Mouse (Mus musculus): ENCODE results near the gene Ubr2. TPM values are rescaled to one million over a fixed set of nuclear protein-coding genes. Genes with fewer than 3 reads are reported as not detected.

The Ubr2 gene
- polyA plus RNA-seq (2014; fragmentation: Nextera tagmentation; extraction: Ambion mirVana), result 23.0 and 25.1 TPM in 2 replicates

GRCm38 (mm10) chr17:47009898-47010721 lies at the start of gene Ubr2:
Ubr2 (minus strand) TSS chr17:47010556.
- peak; percentile 97 for ATAC-seq (ENCODE audit: low read depth)

GRCm38 (mm10) chr17:47059836-47060360 lies 49.5 kb upstream of the Ubr2 start:
- ATAC-seq (ENCODE audit: low read depth), result no peak
- Histone ChIP-seq H3K27me3 (ENCODE audit: control insufficient read depth, insufficient read depth, low read length) (no peaks in the 10 kb centered on the region), H3K4me1 (ENCODE audit: control insufficient read depth, insufficient read depth, low read length) (no peaks in the 10 kb centered on the region), H3K9me3 (ENCODE audit: control insufficient read depth, low read length) (peaks cover 3% of the 10 kb centered on the region; the same call in 1 of the 2 replicates), H3K36me3 (ENCODE audit: control insufficient read depth, insufficient read depth, low read length) (no peaks in the 10 kb centered on the region), H3K9ac (replicated peaks; ENCODE audit: low read depth, low read length) (no peak overlapping the region), H3K4me2 (ENCODE audit: low read depth, low read length) (no peak overlapping the region), H3K4me3 (ENCODE audit: low read depth, low read length) (no peak overlapping the region), H3K27ac (ENCODE audit: low read depth, low read length) (no peak overlapping the region)
- 77% methylated on average over 12 of the region's 12 CpGs for WGBS

More at GRCm38 (mm10) chr17:47009898-47010721, at the start of gene Ubr2:
- Histone ChIP-seq H3K4me1 (ENCODE audit: control insufficient read depth, insufficient read depth, low read length) (peaks cover 17% of the 10 kb centered on the region), H3K4me2 (ENCODE audit: low read depth, low read length) (peak within 1 kb of the TSS; percentile 85), H3K4me3 (ENCODE audit: low read depth, low read length) (peak within 1 kb of the TSS; percentile 88), H3K27me3 (ENCODE audit: control insufficient read depth, insufficient read depth, low read length) (no peaks in the 10 kb centered on the region), H3K36me3 (ENCODE audit: control insufficient read depth, insufficient read depth, low read length) (no peaks in the 10 kb centered on the region), H3K27ac (ENCODE audit: low read depth, low read length) (peak within 1 kb of the TSS; percentile 85), H3K9ac (replicated peaks; ENCODE audit: low read depth, low read length) (peak within 1 kb of the TSS; percentile 87), H3K9me3 (ENCODE audit: control insufficient read depth, low read length) (no peaks in the 10 kb centered on the region)
- WGBS, result 0% methylated on average over 76 of the region's 77 CpGs

- H3K4me2 ChIP-seq (ENCODE audit: low read depth, low read length), result no peak overlapping the region
- no peak overlapping the region for H3K4me3 ChIP-seq (ENCODE audit: low read depth, low read length)
- H3K27me3 ChIP-seq (ENCODE audit: control insufficient read depth, insufficient read depth, low read length), result no peaks in the 10 kb centered on the region
- no peak overlapping the region for H3K9ac ChIP-seq (replicated peaks; ENCODE audit: low read depth, low read length)
- no peaks in the 10 kb centered on the region for H3K4me1 ChIP-seq (ENCODE audit: control insufficient read depth, insufficient read depth, low read length)
- ATAC-seq (ENCODE audit: low read depth), result no peak
- 97% methylated on average over 4 of the region's 4 CpGs for WGBS
- peaks cover 3% of the 10 kb centered on the region; the same call in 1 of the 2 replicates for H3K9me3 ChIP-seq (ENCODE audit: control insufficient read depth, low read length)
- no peaks in the 10 kb centered on the region for H3K36me3 ChIP-seq (ENCODE audit: control insufficient read depth, insufficient read depth, low read length)
- H3K27ac ChIP-seq (ENCODE audit: low read depth, low read length), result no peak overlapping the region
Measured at GRCm38 (mm10) chr17:47057966-47058365, 47.6 kb upstream of the Ubr2 start.

- no peak for ATAC-seq (ENCODE audit: low read depth)
- Histone ChIP-seq H3K9me3 (ENCODE audit: control insufficient read depth, low read length) (peaks cover 3% of the 10 kb centered on the region; the same call in 1 of the 2 replicates), H3K4me3 (ENCODE audit: low read depth, low read length) (no peak overlapping the region), H3K36me3 (ENCODE audit: control insufficient read depth, insufficient read depth, low read length) (no peaks in the 10 kb centered on the region), H3K4me2 (ENCODE audit: low read depth, low read length) (no peak overlapping the region), H3K4me1 (ENCODE audit: control insufficient read depth, insufficient read depth, low read length) (no peaks in the 10 kb centered on the region), H3K9ac (replicated peaks; ENCODE audit: low read depth, low read length) (no peak overlapping the region), H3K27me3 (ENCODE audit: control insufficient read depth, insufficient read depth, low read length) (no peaks in the 10 kb centered on the region), H3K27ac (ENCODE audit: low read depth, low read length) (no peak overlapping the region)
- WGBS, result 86% methylated on average over 6 of the region's 6 CpGs
Measured at GRCm38 (mm10) chr17:47056476-47056875, 46.1 kb upstream of the Ubr2 start.

GRCm38 (mm10) chr17:47055121-47055520 lies 44.8 kb upstream of the Ubr2 start:
- WGBS, result 94% methylated on average over 7 of the region's 7 CpGs
- ATAC-seq (ENCODE audit: low read depth), result no peak
- Histone ChIP-seq H3K4me2 (ENCODE audit: low read depth, low read length) (no peak overlapping the region), H3K27ac (ENCODE audit: low read depth, low read length) (no peak overlapping the region), H3K4me1 (ENCODE audit: control insufficient read depth, insufficient read depth, low read length) (no peaks in the 10 kb centered on the region), H3K27me3 (ENCODE audit: control insufficient read depth, insufficient read depth, low read length) (no peaks in the 10 kb centered on the region), H3K36me3 (ENCODE audit: control insufficient read depth, insufficient read depth, low read length) (no peaks in the 10 kb centered on the region), H3K4me3 (ENCODE audit: low read depth, low read length) (no peak overlapping the region), H3K9ac (replicated peaks; ENCODE audit: low read depth, low read length) (no peak overlapping the region), H3K9me3 (ENCODE audit: control insufficient read depth, low read length) (peaks cover 3% of the 10 kb centered on the region; the same call in 1 of the 2 replicates)

- Histone ChIP-seq H3K9ac (replicated peaks; ENCODE audit: low read depth, low read length) (no peak overlapping the region), H3K4me2 (ENCODE audit: low read depth, low read length) (no peak overlapping the region), H3K9me3 (ENCODE audit: control insufficient read depth, low read length) (peaks cover 3% of the 10 kb centered on the region; the same call in 1 of the 2 replicates), H3K27me3 (ENCODE audit: control insufficient read depth, insufficient read depth, low read length) (no peaks in the 10 kb centered on the region), H3K27ac (ENCODE audit: low read depth, low read length) (no peak overlapping the region), H3K36me3 (ENCODE audit: control insufficient read depth, insufficient read depth, low read length) (no peaks in the 10 kb centered on the region), H3K4me1 (ENCODE audit: control insufficient read depth, insufficient read depth, low read length) (no peaks in the 10 kb centered on the region), H3K4me3 (ENCODE audit: low read depth, low read length) (no peak overlapping the region)
- no peak for ATAC-seq (ENCODE audit: low read depth)
- 87% methylated on average over 11 of the region's 11 CpGs for WGBS
Measured at GRCm38 (mm10) chr17:47054613-47055012, 44.3 kb upstream of the Ubr2 start.

- Histone ChIP-seq H3K36me3 (ENCODE audit: control insufficient read depth, insufficient read depth, low read length) (no peaks in the 10 kb centered on the region), H3K27me3 (ENCODE audit: control insufficient read depth, insufficient read depth, low read length) (no peaks in the 10 kb centered on the region), H3K27ac (ENCODE audit: low read depth, low read length) (no peak overlapping the region), H3K9ac (replicated peaks; ENCODE audit: low read depth, low read length) (no peak overlapping the region), H3K4me3 (ENCODE audit: low read depth, low read length) (no peak overlapping the region), H3K4me1 (ENCODE audit: control insufficient read depth, insufficient read depth, low read length) (no peaks in the 10 kb centered on the region), H3K4me2 (ENCODE audit: low read depth, low read length) (no peak overlapping the region), H3K9me3 (ENCODE audit: control insufficient read depth, low read length) (no peaks in the 10 kb centered on the region)
- no peak for ATAC-seq (ENCODE audit: low read depth)
- 97% methylated on average over 3 of the region's 3 CpGs for WGBS
Measured at GRCm38 (mm10) chr17:47050678-47051077, 40.3 kb upstream of the Ubr2 start.

- no peaks in the 10 kb centered on the region for H3K36me3 ChIP-seq (ENCODE audit: control insufficient read depth, insufficient read depth, low read length)
- no peak overlapping the region for H3K4me2 ChIP-seq (ENCODE audit: low read depth, low read length)
- H3K9ac ChIP-seq (replicated peaks; ENCODE audit: low read depth, low read length), result no peak overlapping the region
- no peak for ATAC-seq (ENCODE audit: low read depth)
- H3K4me3 ChIP-seq (ENCODE audit: low read depth, low read length), result no peak overlapping the region
- H3K4me1 ChIP-seq (ENCODE audit: control insufficient read depth, insufficient read depth, low read length), result no peaks in the 10 kb centered on the region
- no peaks in the 10 kb centered on the region for H3K9me3 ChIP-seq (ENCODE audit: control insufficient read depth, low read length)
- no peaks in the 10 kb centered on the region for H3K27me3 ChIP-seq (ENCODE audit: control insufficient read depth, insufficient read depth, low read length)
- 97% methylated on average over 14 of the region's 14 CpGs for WGBS
- H3K27ac ChIP-seq (ENCODE audit: low read depth, low read length), result no peak overlapping the region
Measured at GRCm38 (mm10) chr17:47042866-47043265, 32.5 kb upstream of the Ubr2 start.

Measured in neural tube, embryonic 14.5 days (tissue).